Mouse (Mus musculus) thymus, adult 2 months (tissue): Measurements from ENCODE around the gene Atg13. TPM values are rescaled to one million over a fixed set of nuclear protein-coding genes. Genes with fewer than 3 reads are reported as not detected.

Experiments used
- DNase-seq: peaks from one replicate; pipeline ENCODE4 v3.0.0; 2021
- H3K27ac ChIP-seq: fragments of 200-500 bp; 2 replicates; pipeline ENCODE4 v1.5.1; 2012; ENCODE audit warnings: low read length, control low read depth; ENCODE audit not compliant: control insufficient read depth, insufficient read depth
- H3K27me3 ChIP-seq: fragments of 200-500 bp; 2 replicates; pipeline ENCODE4 v1.6.1; 2012; ENCODE audit warnings: mild to moderate bottlenecking, low read length, moderate library complexity, mixed read lengths; ENCODE audit not compliant: control insufficient read depth, insufficient read depth
- H3K36me3 ChIP-seq: fragments of 200-500 bp; 2 replicates; pipeline ENCODE4 v1.6.1; 2012; ENCODE audit warnings: mild to moderate bottlenecking, low read length, moderate library complexity; ENCODE audit not compliant: control insufficient read depth, insufficient read depth
- H3K4me1 ChIP-seq: fragments of 200-500 bp; replicated peaks from 2 replicates; pipeline ENCODE4 v1.6.1; 2012; ENCODE audit warnings: low read length; ENCODE audit not compliant: control insufficient read depth, insufficient read depth
- H3K4me3 ChIP-seq: fragments of 200-500 bp; 2 replicates; pipeline ENCODE4 v1.5.1; 2012; ENCODE audit warnings: mild to moderate bottlenecking, low read length, control low read depth, moderate library complexity; ENCODE audit not compliant: control insufficient read depth, insufficient read depth
- CTCF ChIP-seq: fragments of 200-500 bp; IDR thresholded peaks from 2 replicates; pipeline ENCODE4 v1.5.1; 2012; ENCODE audit warnings: mild to moderate bottlenecking, control low read depth, low read length, moderate library complexity, borderline replicate concordance; ENCODE audit not compliant: control insufficient read depth, poor library complexity, insufficient read depth; ENCODE audit errors: extremely low read depth
- POLR2A ChIP-seq: fragments of 200-500 bp; IDR thresholded peaks from 2 replicates; pipeline ENCODE4 v1.6.1; 2012; ENCODE audit warnings: mild to moderate bottlenecking, low read length, control low read depth, moderate library complexity; ENCODE audit not compliant: control insufficient read depth, poor library complexity, insufficient read depth; ENCODE audit errors: extremely low read depth
- WGBS: fragments of 180-500 bp; shearing (Covaris S2); methylation state at CpG from one replicate; pipeline ENCODE4 v1.1.7; 2018; 5-methylcytosine and 5-hydroxymethylcytosine counted together
- polyA plus RNA-seq: library from polyadenylated mRNA; depleted of rRNA; stranded (reverse); fragments of >200 nt; gene quantifications from 2 replicates; pipeline ENCODE4 v1.2.3, GENCODE M21; 2012; rRNA removed

Gene Atg13
- polyA plus RNA-seq, result 50.4 and 50.7 TPM in 2 replicates

- H3K4me3 ChIP-seq, result peak within 1 kb of the TSS; percentile 91
- no peaks in the 10 kb centered on the region for H3K36me3 ChIP-seq
- TF ChIP-seq POLR2A (peak; percentile 72), CTCF (peak; percentile 32; the same call in 1 of the 2 replicates)
- peak within 1 kb of the TSS; percentile 37 for H3K27ac ChIP-seq
- DNase-seq, result peak; percentile 90
- peaks cover 3% of the 10 kb centered on the region for H3K4me1 ChIP-seq
- no peaks in the 10 kb centered on the region for H3K27me3 ChIP-seq
- WGBS, result under 1% methylated on average over 66 of the region's 66 CpGs
Measured at GRCm38 (mm10) chr2:91710272-91711234, at the start of gene Atg13, which contains the start of gene Harbi1. Gene Atg13, minus strand, starts transcription at chr2:91710576. Gene Harbi1, plus strand, starts transcription at chr2:91710852.

DNA sequence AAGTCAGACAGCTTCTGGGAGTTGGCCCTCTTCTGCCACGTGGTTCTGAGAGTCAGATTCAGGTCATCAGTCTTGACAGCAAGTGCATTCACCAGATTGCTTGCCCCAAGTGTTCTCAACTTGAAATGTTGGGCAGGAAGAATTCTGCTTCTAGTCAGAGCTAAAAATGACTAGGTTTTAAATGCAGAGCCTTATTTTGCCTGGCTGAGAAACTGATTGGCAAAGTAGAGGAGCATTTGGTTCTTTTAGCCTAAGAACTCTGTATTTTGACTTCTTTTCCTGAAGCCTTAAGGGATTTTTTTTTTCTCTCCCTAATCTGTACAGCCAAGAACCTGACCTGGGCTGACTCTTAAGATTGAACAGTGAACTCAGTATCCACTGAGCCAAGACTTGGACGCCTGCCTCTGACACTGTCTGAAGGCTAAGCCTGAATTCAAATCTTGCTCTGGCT is 39.5 kb upstream of the Atg13 start:
- Histone ChIP-seq H3K27ac (no peak overlapping the region), H3K27me3 (no peaks in the 10 kb centered on the region), H3K4me3 (no peak overlapping the region), H3K4me1 (no peaks in the 10 kb centered on the region), H3K36me3 (no peaks in the 10 kb centered on the region)
- WGBS, result 83% methylated on average over 2 of the region's 2 CpGs
- TF ChIP-seq POLR2A (no peak), CTCF (no peak)
- DNase-seq, result no peak

DNA sequence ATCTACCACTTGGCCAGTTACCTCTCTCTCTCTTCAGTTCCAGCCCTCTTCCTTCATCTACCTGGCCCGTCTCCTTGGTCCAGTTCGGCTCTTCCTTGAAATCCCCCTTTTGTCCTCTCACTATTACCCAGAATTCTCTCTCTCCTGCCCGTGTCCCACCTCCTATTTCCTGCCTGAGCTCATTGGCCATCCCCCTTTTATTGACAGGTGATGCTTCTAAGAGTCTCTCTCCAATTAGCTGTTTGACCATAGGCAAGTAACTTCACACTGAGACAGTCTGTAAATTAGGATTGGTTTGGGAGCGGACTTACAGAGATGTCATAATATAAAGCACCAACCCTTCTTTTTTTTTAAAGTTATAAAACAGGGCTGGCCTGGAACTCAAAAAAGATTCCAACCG is 34.3 kb upstream of the Atg13 start:
- Histone ChIP-seq H3K36me3 (no peaks in the 10 kb centered on the region), H3K27ac (no peak overlapping the region), H3K4me1 (no peaks in the 10 kb centered on the region), H3K27me3 (no peaks in the 10 kb centered on the region), H3K4me3 (no peak overlapping the region)
- DNase-seq, result no peak
- 97% methylated on average over 5 of the region's 5 CpGs for WGBS
- TF ChIP-seq CTCF (no peak), POLR2A (no peak)

- DNase-seq, result no peak
- TF ChIP-seq CTCF (no peak), POLR2A (no peak)
- Histone ChIP-seq H3K27ac (no peak overlapping the region), H3K4me3 (no peak overlapping the region), H3K36me3 (no peaks in the 10 kb centered on the region), H3K27me3 (no peaks in the 10 kb centered on the region), H3K4me1 (no peaks in the 10 kb centered on the region)
- 97% methylated on average over 1 of the region's 1 CpGs for WGBS
Measured at GRCm38 (mm10) chr2:91739586-91739985, 29.2 kb upstream of the Atg13 start.

- WGBS, result 98% methylated on average over 5 of the region's 5 CpGs
Measured at GRCm38 (mm10) chr2:91735221-91735620, 24.8 kb upstream of the Atg13 start.

DNA sequence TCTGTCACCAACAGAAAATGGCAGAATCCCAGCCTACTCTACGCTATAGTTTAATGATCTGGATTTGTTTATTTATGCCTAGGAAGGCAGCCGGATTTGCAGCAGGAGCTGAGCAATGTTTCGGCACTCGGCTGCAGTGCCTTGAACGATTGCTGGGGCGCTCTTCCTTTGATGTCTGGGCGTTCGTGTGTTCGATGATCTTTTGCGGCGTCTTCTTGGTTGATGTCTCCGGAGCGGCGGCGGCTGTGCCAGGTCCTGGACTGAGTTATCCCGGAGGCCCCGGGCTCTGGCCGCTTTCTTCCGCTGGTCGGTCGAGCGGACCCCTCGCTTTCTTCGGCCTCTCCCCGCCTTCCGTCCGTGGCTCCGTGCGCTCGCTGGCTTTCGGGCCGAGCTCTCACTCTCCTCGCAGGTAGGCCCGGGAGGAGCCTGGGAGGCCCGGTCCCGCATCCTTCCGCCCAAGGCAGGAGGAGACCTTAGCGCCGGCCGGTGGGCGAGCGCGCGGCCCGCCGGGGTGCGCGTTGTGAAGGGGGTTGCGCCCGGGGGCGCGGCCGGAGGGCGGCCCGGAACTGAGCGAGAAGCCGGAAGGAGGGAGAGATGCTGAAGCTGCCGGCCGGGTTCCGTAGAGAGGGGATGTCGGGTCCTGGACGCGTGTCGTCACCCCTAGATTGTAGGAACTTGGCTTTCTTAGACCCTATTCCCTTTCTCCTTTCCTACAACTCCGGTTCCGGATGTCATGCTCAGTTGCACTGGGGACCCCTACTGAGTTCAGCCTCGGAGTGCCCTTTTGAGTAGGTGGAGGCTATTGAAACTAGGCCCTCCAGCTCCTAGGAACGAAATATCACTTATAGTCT is 19.8 kb upstream of the Atg13 start, which contains the start of gene Ambra1:
TSS of gene Ambra1 (plus strand) at position 164 of the 851 bp plus-strand sequence.
- Histone ChIP-seq H3K27me3 (no peaks in the 10 kb centered on the region), H3K27ac (peak within 1 kb of the TSS; percentile 64), H3K4me1 (no peaks in the 10 kb centered on the region), H3K4me3 (peak within 1 kb of the TSS; percentile 84), H3K36me3 (no peaks in the 10 kb centered on the region)
- DNase-seq, result peak; percentile 87
- under 1% methylated on average over 68 of the region's 68 CpGs for whole genome bisulfite sequencing
- TF ChIP-seq CTCF (0 out of 2 replicates have a peak, but pooled peaks have one; percentile 26), POLR2A (peak; percentile 34; the same call in 1 of the 2 replicates)

More at GRCm38 (mm10) chr2:91735221-91735620, 24.8 kb upstream of the Atg13 start:
- DNase-seq, result no peak
- TF ChIP-seq POLR2A (no peak), CTCF (no peak)
- Histone ChIP-seq H3K27ac (no peak overlapping the region), H3K27me3 (no peaks in the 10 kb centered on the region), H3K4me1 (no peaks in the 10 kb centered on the region), H3K4me3 (no peak overlapping the region), H3K36me3 (no peaks in the 10 kb centered on the region)
